Mouse (Mus musculus): ENCODE measurements around the gene As3mt. TPM values are rescaled to one million over a fixed set of nuclear protein-coding genes. Genes with fewer than 3 reads are reported as not detected.
"Not testable (repeated sequence)": the region's sequence is repeated elsewhere in the genome, so short reads cannot be mapped to it uniquely, and the experiment has no call there.

As3mt gene
- polyA plus RNA-seq, 1 experiment from 2014 or later, result 20.6 TPM

DNA sequence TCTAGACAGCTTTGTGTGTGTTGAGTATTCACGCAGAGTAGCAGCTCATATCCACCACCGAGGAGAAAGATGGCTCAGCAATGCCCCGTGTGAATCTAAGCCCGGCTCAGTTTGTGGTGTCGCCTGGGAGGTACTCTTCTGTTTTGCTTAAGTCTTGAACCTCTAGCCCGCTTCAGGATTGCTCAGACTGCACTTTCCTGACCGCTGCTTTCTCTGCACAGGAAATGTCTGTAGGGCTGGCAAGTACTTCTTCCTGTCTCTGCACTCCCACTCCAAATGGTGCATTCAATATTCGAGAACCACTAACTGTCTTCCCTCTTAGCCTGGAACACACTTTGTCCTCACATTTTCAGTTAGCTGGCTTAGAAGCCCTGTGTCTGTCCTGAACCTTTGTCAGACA lies 51.8 kb downstream of the As3mt start:
- peaks cover 22% of the 10 kb centered on the region; the same call in 1 of the 2 replicates for H3K27me3 ChIP-seq
- no peak for ATAC-seq (ENCODE audit: insufficient number of reproducible peaks, low FRiP score, low TSS enrichment, low read depth)
- no peaks in the 10 kb centered on the region for H3K9me3 ChIP-seq
- peaks cover 16% of the 10 kb centered on the region for H3K4me1 ChIP-seq
- no peak overlapping the region for H3K4me2 ChIP-seq
- no peak overlapping the region for H3K27ac ChIP-seq
- no peak overlapping the region for H3K4me3 ChIP-seq
- WGBS, result 69% methylated on average over 8 of the region's 8 CpGs
- no peaks in the 10 kb centered on the region for H3K36me3 ChIP-seq
- no peak overlapping the region for H3K9ac ChIP-seq

DNA sequence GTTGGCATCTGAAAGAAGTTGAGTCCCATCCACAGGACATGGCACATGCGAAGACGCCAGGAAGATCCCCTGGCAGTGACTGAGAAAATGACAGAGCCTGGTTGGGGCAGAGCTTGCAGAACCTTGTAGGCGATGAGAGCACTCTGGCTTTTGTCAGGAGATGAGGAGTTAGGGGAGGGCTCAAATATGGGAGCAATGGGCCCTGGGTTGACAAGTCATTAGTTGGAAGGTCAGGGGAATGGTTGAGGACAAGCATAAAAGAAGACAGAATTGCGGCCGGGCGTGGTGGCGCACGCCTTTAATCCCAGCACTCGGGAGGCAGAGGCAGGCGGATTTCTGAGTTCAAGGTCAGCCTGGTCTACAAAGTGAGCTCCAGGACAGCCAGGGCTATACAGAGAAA lies 52.7 kb downstream of the As3mt start:
- not testable (repeated sequence) for H3K9ac ChIP-seq; H3K9me3 ChIP-seq; H3K27ac ChIP-seq; ATAC-seq (ENCODE audit: insufficient number of reproducible peaks, low FRiP score, low TSS enrichment, low read depth); H3K36me3 ChIP-seq; H3K4me2 ChIP-seq; H3K4me3 ChIP-seq
- Histone ChIP-seq H3K4me1 (peaks cover 21% of the 10 kb centered on the region), H3K27me3 (peaks cover 23% of the 10 kb centered on the region; the same call in 1 of the 2 replicates)
- WGBS, result 85% methylated on average over 10 of the region's 10 CpGs

DNA sequence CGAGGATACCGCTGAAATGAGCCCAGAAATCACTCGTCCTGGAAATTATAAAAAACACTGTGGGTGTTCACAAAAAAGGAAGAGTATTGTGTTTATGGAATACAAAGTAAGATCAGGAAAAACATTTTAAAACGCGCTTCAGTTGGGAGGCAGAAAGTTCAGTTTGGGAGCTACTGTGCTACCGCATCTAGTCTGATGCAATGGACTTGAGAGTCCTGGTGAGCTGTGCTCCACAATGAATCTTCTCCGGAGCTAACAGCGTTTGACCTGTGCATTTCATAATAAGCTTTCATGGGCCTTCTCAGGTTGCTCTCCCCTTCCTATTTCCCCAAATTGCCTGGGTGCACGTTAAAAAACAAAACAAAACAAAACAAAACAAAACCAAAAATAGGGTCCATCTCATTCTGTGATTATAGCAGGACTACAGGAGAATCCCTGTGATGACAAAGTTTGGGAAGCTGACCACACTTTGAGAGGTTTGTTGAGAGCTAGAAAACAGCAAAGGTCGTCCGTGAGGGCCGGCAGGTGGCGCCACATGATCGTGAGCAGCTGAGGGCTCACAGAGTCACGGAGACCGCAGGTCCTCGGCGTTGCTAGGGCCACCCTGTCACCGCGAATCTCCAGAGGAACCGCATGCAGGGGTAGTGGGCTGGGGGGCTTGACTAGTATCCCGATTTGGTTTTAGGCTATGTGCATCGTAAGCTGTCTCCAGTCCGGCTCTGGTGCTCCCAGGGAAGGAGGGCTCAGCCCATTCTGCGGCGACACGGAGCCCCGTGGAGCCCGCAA lies 53.3 kb downstream of the As3mt start:
- no peaks in the 10 kb centered on the region for H3K36me3 ChIP-seq
- peak overlapping the region; percentile 72 for H3K27ac ChIP-seq
- H3K9ac ChIP-seq, result peak overlapping the region; percentile 20; the same call in 1 of the 2 replicates
- H3K4me1 ChIP-seq, result peaks cover 21% of the 10 kb centered on the region
- peak overlapping the region; percentile 100 for H3K4me2 ChIP-seq
- 19% methylated on average over 29 of the region's 29 CpGs for WGBS
- peak; percentile 59; the same call in 1 of the 2 replicates for ATAC-seq (ENCODE audit: insufficient number of reproducible peaks, low FRiP score, low TSS enrichment, low read depth)
- peaks cover 23% of the 10 kb centered on the region; the same call in 1 of the 2 replicates for H3K27me3 ChIP-seq
- H3K9me3 ChIP-seq, result no peaks in the 10 kb centered on the region
- H3K4me3 ChIP-seq, result peak overlapping the region; percentile 87

DNA sequence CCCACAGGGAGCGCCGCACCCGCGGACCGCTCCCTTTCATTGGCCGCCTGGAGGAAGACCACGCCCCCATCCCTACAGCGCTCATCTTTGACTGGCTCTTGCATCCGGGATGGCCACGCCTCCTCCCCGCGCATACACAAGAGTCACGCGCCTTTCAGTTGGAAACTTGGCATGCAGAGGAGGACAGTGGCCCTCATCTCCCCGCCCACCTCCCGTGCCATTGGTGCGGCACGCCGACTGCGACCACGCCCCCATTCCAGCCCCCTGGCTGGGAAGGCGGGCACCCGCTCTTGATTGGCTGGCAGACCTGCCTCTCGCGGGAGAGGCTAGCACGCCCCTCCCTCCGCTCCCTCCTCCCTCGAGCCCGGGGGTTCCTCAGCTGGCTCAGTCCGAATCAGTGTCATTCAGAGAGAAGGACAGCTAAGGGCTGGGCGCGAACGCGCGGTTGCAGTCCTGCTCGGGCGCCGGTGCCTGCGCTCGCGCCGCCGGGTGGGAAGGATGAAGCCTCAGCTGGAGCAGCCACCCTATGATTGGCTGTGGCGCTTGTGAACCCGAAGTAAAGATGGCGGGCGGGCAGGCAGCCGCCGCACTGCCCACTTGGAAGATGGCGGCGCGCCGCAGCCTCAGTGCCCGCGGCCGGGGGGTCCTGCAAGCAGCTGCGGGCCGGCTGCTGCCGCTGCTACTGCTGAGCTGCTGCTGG lies 54.1 kb downstream of the As3mt start, which contains the start of gene Cnnm2:
TSS of gene Cnnm2 (plus strand) at position 350 of the 700 bp plus-strand sequence.
- H3K9me3 ChIP-seq, result no peaks in the 10 kb centered on the region
- peak within 1 kb of the TSS; percentile 87 for H3K4me3 ChIP-seq
- peak; percentile 97 for ATAC-seq (ENCODE audit: insufficient number of reproducible peaks, low FRiP score, low TSS enrichment, low read depth)
- peaks cover 21% of the 10 kb centered on the region for H3K4me1 ChIP-seq
- H3K27me3 ChIP-seq, result peaks cover 23% of the 10 kb centered on the region; the same call in 1 of the 2 replicates
- H3K9ac ChIP-seq, result peak within 1 kb of the TSS; percentile 65
- WGBS, result under 1% methylated on average over 58 of the region's 59 CpGs
- peak within 1 kb of the TSS; percentile 100 for H3K4me2 ChIP-seq
- H3K36me3 ChIP-seq, result no peaks in the 10 kb centered on the region
- peak within 1 kb of the TSS; percentile 83 for H3K27ac ChIP-seq

DNA sequence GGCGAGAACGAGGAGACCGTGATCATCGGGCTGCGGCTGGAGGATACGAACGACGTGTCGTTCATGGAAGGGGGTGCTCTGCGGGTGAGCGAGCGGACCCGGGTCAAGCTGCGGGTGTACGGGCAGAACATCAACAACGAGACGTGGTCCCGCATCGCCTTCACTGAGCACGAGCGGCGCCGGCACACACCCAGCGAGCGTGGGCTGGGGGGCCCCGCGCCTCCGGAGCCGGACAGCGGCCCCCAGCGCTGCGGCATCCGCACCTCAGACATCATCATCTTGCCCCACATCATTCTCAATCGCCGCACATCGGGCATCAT lies 54.7 kb downstream of the As3mt start:
- H3K27me3 ChIP-seq, result peaks cover 23% of the 10 kb centered on the region; the same call in 1 of the 2 replicates
- H3K36me3 ChIP-seq, result no peaks in the 10 kb centered on the region
- ATAC-seq (ENCODE audit: insufficient number of reproducible peaks, low FRiP score, low TSS enrichment, low read depth), result no peak
- H3K4me3 ChIP-seq, result peak overlapping the region; percentile 87
- H3K9me3 ChIP-seq, result no peaks in the 10 kb centered on the region
- H3K4me1 ChIP-seq, result peaks cover 21% of the 10 kb centered on the region
- WGBS, result 0% methylated on average over 36 of the region's 36 CpGs
- peak overlapping the region; percentile 65 for H3K9ac ChIP-seq
- H3K4me2 ChIP-seq, result peak overlapping the region; percentile 100
- H3K27ac ChIP-seq, result peak overlapping the region; percentile 83

DNA sequence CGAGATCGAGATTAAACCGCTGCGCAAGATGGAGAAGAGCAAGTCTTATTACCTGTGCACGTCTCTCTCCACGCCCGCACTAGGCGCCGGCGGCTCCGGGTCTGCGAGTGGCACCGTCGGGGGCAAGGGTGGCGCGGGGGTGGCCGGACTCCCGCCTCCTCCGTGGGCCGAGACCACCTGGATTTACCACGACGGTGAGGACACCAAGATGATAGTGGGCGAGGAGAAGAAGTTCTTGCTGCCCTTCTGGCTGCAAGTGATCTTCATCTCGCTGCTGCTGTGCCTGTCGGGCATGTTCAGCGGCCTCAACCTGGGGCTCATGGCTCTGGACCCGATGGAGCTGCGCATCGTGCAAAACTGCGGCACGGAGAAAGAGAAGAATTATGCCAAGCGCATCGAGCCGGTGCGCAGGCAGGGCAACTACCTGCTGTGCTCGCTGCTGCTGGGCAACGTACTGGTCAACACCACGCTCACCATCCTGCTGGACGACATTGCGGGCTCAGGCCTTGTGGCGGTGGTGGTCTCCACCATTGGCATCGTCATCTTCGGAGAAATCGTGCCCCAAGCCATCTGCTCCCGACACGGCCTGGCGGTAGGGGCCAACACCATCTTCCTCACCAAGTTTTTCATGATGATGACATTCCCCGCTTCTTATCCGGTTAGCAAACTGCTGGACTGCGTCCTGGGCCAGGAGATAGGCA lies 55.2 kb downstream of the As3mt start:
- ATAC-seq (ENCODE audit: insufficient number of reproducible peaks, low FRiP score, low TSS enrichment, low read depth), result no peak
- H3K4me1 ChIP-seq, result peaks cover 21% of the 10 kb centered on the region
- H3K9me3 ChIP-seq, result no peaks in the 10 kb centered on the region
- under 1% methylated on average over 50 of the region's 50 CpGs for WGBS
- H3K27ac ChIP-seq, result no peak overlapping the region
- peak overlapping the region; percentile 87 for H3K4me3 ChIP-seq
- H3K36me3 ChIP-seq, result no peaks in the 10 kb centered on the region
- H3K4me2 ChIP-seq, result peak overlapping the region; percentile 100
- H3K27me3 ChIP-seq, result peaks cover 23% of the 10 kb centered on the region; the same call in 1 of the 2 replicates
- peak overlapping the region; percentile 65 for H3K9ac ChIP-seq

DNA sequence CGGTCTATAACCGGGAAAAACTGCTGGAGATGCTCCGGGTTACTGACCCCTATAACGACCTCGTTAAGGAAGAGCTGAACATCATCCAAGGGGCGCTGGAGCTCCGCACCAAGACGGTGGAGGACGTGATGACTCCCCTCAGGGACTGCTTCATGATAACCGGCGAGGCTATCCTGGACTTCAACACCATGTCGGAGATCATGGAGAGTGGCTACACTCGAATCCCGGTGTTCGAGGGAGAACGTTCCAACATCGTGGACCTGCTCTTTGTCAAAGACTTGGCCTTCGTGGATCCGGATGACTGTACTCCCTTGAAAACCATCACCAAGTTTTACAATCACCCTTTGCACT lies 55.7 kb downstream of the As3mt start:
- peaks cover 21% of the 10 kb centered on the region for H3K4me1 ChIP-seq
- H3K9me3 ChIP-seq, result no peaks in the 10 kb centered on the region
- peaks cover 22% of the 10 kb centered on the region; the same call in 1 of the 2 replicates for H3K27me3 ChIP-seq
- no peak for ATAC-seq (ENCODE audit: insufficient number of reproducible peaks, low FRiP score, low TSS enrichment, low read depth)
- WGBS, result 4% methylated on average over 19 of the region's 19 CpGs
- H3K4me2 ChIP-seq, result peak overlapping the region; percentile 100
- no peak overlapping the region for H3K9ac ChIP-seq
- H3K36me3 ChIP-seq, result no peaks in the 10 kb centered on the region
- H3K27ac ChIP-seq, result no peak overlapping the region
- peak overlapping the region; percentile 87 for H3K4me3 ChIP-seq

DNA sequence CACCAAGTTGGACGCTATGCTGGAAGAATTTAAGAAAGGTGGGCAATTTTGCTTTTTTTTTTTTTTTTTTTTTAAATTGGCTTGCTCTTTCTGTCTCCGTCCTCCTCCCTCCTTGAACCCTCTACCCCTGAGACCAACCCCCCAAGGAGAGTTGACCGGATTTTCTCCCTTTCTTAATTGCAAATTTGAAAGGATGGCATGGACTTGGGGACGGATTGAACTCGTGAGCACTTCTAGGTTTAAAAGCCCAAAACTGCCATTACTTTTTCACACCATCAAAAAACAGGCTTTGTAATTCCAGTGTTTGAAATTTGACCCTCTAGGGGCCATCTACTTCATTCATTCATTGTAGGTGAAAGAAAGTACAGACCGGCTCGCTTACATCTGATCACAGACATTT lies 56.1 kb downstream of the As3mt start:
- peaks cover 20% of the 10 kb centered on the region; the same call in 1 of the 2 replicates for H3K27me3 ChIP-seq
- no peak overlapping the region for H3K9ac ChIP-seq
- H3K4me2 ChIP-seq, result peak overlapping the region; percentile 100
- H3K36me3 ChIP-seq, result no peaks in the 10 kb centered on the region
- no peaks in the 10 kb centered on the region for H3K9me3 ChIP-seq
- peaks cover 21% of the 10 kb centered on the region for H3K4me1 ChIP-seq
- peak overlapping the region; percentile 87 for H3K4me3 ChIP-seq
- WGBS, result 19% methylated on average over 7 of the region's 7 CpGs
- no peak overlapping the region for H3K27ac ChIP-seq
- ATAC-seq (ENCODE audit: insufficient number of reproducible peaks, low FRiP score, low TSS enrichment, low read depth), result no peak

DNA sequence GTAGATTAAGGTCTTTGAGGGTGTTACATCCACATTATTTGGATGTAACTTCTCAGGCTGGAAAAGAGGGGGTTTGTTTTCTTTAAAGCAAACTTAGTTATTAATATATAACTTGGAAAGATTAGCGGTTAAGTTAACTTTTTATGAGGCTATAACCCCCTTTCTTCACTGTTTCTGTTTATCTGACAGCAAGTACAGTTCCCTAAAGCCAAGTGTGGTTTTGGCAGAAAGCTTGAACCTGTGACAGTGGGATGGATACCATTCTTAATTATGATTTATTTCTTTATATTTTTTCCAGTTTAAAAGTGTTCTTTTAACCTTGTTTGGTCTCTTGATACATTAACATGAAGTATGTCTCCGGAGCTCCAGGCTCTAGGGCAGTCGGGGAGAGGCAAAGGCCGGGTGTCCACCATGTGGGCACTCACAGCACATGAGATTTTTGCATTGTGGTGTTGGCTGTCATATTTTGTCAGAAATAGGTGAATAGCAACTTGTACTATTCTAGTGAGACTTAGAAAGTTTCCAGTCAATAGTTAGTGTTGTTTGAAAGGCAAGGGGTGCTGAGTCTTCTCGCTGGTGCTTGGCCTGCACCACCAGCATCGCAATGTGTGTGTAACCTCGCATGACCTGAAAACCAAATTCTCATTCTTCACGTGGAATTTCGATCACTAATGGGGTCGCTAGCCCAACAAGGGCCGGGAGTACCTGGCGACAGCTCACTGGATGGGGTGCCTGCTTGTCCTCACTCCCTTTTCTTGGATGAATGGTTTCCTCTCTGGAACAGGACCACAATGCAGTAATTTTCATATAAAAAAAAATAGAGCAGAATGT lies 56.9 kb downstream of the As3mt start:
- Histone ChIP-seq H3K36me3 (no peaks in the 10 kb centered on the region), H3K4me1 (peaks cover 21% of the 10 kb centered on the region), H3K4me3 (no peak overlapping the region), H3K27me3 (peaks cover 20% of the 10 kb centered on the region; the same call in 1 of the 2 replicates), H3K4me2 (peak overlapping the region; percentile 0; the same call in 1 of the 2 replicates), H3K27ac (no peak overlapping the region), H3K9ac (no peak overlapping the region), H3K9me3 (no peaks in the 10 kb centered on the region)
- ATAC-seq (ENCODE audit: insufficient number of reproducible peaks, low FRiP score, low TSS enrichment, low read depth), result no peak
- WGBS, result 69% methylated on average over 12 of the region's 12 CpGs

DNA sequence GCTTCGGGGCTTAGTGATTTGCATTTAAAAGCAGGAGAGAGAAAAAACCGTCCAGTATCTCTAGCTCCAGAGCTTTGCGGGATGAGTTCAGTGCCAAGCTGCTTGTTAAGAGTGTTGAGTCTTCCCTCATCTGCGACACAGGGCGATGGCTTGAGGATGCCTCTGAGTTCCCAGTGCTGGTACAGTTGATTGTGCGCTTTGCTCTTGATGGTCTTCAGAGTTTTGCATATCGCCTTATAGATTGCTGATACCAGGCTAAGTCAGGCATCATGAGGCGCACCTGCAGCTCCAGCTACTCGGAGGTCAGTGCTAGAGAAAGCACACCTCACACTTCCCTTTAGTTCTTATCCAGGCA lies 57.5 kb downstream of the As3mt start:
- Histone ChIP-seq H3K36me3 (no peaks in the 10 kb centered on the region), H3K4me3 (no peak overlapping the region), H3K9me3 (no peaks in the 10 kb centered on the region), H3K4me2 (no peak overlapping the region), H3K27ac (no peak overlapping the region), H3K4me1 (peaks cover 21% of the 10 kb centered on the region), H3K9ac (no peak overlapping the region), H3K27me3 (peaks cover 20% of the 10 kb centered on the region; the same call in 1 of the 2 replicates)
- 74% methylated on average over 9 of the region's 9 CpGs for WGBS
- ATAC-seq (ENCODE audit: insufficient number of reproducible peaks, low FRiP score, low TSS enrichment, low read depth), result no peak

DNA sequence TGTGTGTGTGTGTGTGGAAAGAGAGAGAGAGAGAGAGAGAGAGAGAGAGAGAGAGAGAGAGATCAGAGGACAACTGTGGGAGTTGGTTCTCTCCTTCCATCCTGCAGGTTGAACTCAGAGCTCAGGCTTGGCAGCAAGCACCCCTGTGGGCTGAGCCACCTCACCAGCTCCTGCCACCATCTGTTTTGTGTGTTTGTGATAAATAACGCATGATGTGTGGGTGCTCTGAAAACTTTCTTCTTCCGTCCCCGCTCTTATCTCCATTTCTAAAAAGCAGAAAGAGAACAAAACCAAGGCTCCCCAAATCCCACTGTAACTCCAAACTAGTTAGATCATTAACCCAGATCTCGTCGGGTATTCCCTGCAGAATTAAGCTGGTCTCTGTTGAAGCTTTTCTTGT lies 58.9 kb downstream of the As3mt start:
- Histone ChIP-seq H3K27ac (no peak overlapping the region), H3K27me3 (peaks cover 20% of the 10 kb centered on the region; the same call in 1 of the 2 replicates), H3K4me1 (peaks cover 18% of the 10 kb centered on the region), H3K4me2 (no peak overlapping the region), H3K9ac (no peak overlapping the region), H3K9me3 (no peaks in the 10 kb centered on the region), H3K36me3 (no peaks in the 10 kb centered on the region), H3K4me3 (no peak overlapping the region)
- ATAC-seq (ENCODE audit: insufficient number of reproducible peaks, low FRiP score, low TSS enrichment, low read depth), result no peak
- 74% methylated on average over 5 of the region's 5 CpGs for WGBS
